Mouse (Mus musculus): Measurements from ENCODE around the gene Kit.

- no peak for TF ChIP-seq CTCF (IDR thresholded peaks at IDR 0.05; ENCODE audit: borderline replicate concordance, insufficient read depth, low read depth, low read length)
- TF ChIP-seq POLR2A (IDR thresholded peaks at IDR 0.05; ENCODE audit: borderline replicate concordance, insufficient read depth, low read length), result no peak
Measured at GRCm38 (mm10) chr5:75543757-75544156, 31.0 kb upstream of the Kit start.

Data from cerebellum, adult 2 months (tissue).